Mouse (Mus musculus): ENCODE results near the gene Itga2b. TPM values are rescaled to one million over a fixed set of nuclear protein-coding genes. Genes with fewer than 3 reads are reported as not detected.

Gene Itga2b
- polyA plus RNA-seq, 1 experiment from 2014 or later, result 6.6 TPM

DNA sequence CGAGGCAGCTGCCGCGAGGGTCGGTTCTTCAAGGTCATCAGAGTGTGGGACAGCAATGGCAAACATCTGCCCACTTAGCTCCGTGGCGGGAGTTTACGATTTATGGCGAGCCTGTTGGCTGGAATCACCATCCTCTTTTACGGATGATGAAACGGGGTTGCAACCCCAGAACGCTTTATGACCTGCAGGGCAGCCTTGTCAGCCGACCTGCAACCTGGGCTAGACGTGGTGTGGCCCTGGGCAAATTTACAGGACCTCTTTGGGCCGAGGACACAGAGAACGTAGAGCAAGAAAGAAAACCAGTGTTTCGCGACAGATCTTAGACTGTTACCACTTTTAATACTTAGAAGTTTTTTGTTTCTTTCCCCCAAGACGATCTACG lies 62.1 kb downstream of the Itga2b start, which contains the start of gene Slc25a39:
Slc25a39 (minus strand) TSS at position 113 of the 382 bp plus-strand sequence.
- peak within 1 kb of the TSS; percentile 89 for H3K9ac ChIP-seq (ENCODE audit: low read depth, low read length)
- DNase-seq (ENCODE audit: low spot score), result no peak
- H3K27me3 ChIP-seq (replicated peaks; ENCODE audit: control insufficient read depth, insufficient read depth, low read length), result no peaks in the 10 kb centered on the region
- no peak for ATAC-seq (ENCODE audit: low read depth)
- H3K4me1 ChIP-seq (ENCODE audit: control insufficient read depth, insufficient read depth, low read length), result peaks cover 12% of the 10 kb centered on the region
- H3K4me3 ChIP-seq (ENCODE audit: low read depth, low read length), result peak within 1 kb of the TSS; percentile 82
- H3K36me3 ChIP-seq (ENCODE audit: control insufficient read depth, insufficient read depth, low read length), result peaks cover 20% of the 10 kb centered on the region
- H3K27ac ChIP-seq (replicated peaks; ENCODE audit: low read depth, low read length), result peak within 1 kb of the TSS; percentile 87
- 0% methylated on average over 18 of the region's 19 CpGs for WGBS
- H3K9me3 ChIP-seq (ENCODE audit: control insufficient read depth, low read length), result no peaks in the 10 kb centered on the region
- peak within 1 kb of the TSS; percentile 98 for H3K4me2 ChIP-seq (ENCODE audit: low read depth, low read length)

- DNase-seq (ENCODE audit: low spot score), result peak; percentile 94
- Histone ChIP-seq H3K27ac (replicated peaks; ENCODE audit: low read depth, low read length) (peak overlapping the region; percentile 87), H3K4me2 (ENCODE audit: low read depth, low read length) (peak overlapping the region; percentile 98), H3K4me3 (ENCODE audit: low read depth, low read length) (peak overlapping the region; percentile 82), H3K27me3 (replicated peaks; ENCODE audit: control insufficient read depth, insufficient read depth, low read length) (no peaks in the 10 kb centered on the region; the same call in 1 of the 2 replicates), H3K36me3 (ENCODE audit: control insufficient read depth, insufficient read depth, low read length) (peaks cover 27% of the 10 kb centered on the region), H3K4me1 (ENCODE audit: control insufficient read depth, insufficient read depth, low read length) (peaks cover 12% of the 10 kb centered on the region), H3K9ac (ENCODE audit: low read depth, low read length) (peak overlapping the region; percentile 89), H3K9me3 (ENCODE audit: control insufficient read depth, low read length) (no peaks in the 10 kb centered on the region)
- WGBS, result 0% methylated on average over 45 of the region's 85 CpGs
- peak; percentile 69 for ATAC-seq (ENCODE audit: low read depth)
These were observed 62.8 kb downstream of the Itga2b start for GRCm38 (mm10) chr11:102406900-102407833.

DNA sequence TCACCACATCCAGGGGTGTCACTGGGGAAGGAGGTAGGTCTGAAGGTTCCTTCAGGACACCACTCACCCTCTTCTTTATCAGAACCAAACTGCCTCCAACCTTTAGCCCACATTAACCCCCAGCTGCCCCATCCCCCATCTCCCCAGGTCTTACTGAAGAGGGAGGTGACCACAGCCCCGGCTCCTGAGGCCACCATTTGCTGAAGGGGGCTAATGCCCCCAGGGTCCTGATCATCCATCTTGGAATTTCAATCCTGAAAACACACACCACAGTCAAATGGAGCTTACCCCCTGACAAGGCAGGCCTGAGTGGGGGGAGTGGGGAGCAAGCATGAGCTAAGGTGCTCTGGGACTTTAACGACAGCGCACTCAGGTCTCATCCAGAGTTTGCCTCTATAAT lies 63.5 kb downstream of the Itga2b start:
- peaks cover 28% of the 10 kb centered on the region for H3K36me3 ChIP-seq (ENCODE audit: control insufficient read depth, insufficient read depth, low read length)
- ATAC-seq (ENCODE audit: low read depth), result no peak
- no peak for DNase-seq (ENCODE audit: low spot score)
- H3K9me3 ChIP-seq (ENCODE audit: control insufficient read depth, low read length), result no peaks in the 10 kb centered on the region
- 16% methylated on average over 3 of the region's 3 CpGs for WGBS
- no peaks in the 10 kb centered on the region; the same call in 1 of the 2 replicates for H3K27me3 ChIP-seq (replicated peaks; ENCODE audit: control insufficient read depth, insufficient read depth, low read length)
- peak overlapping the region; percentile 98 for H3K4me2 ChIP-seq (ENCODE audit: low read depth, low read length)
- H3K27ac ChIP-seq (replicated peaks; ENCODE audit: low read depth, low read length), result peak overlapping the region; percentile 87
- H3K4me3 ChIP-seq (ENCODE audit: low read depth, low read length), result peak overlapping the region; percentile 82
- peak overlapping the region; percentile 89 for H3K9ac ChIP-seq (ENCODE audit: low read depth, low read length)
- peaks cover 12% of the 10 kb centered on the region for H3K4me1 ChIP-seq (ENCODE audit: control insufficient read depth, insufficient read depth, low read length)

DNA sequence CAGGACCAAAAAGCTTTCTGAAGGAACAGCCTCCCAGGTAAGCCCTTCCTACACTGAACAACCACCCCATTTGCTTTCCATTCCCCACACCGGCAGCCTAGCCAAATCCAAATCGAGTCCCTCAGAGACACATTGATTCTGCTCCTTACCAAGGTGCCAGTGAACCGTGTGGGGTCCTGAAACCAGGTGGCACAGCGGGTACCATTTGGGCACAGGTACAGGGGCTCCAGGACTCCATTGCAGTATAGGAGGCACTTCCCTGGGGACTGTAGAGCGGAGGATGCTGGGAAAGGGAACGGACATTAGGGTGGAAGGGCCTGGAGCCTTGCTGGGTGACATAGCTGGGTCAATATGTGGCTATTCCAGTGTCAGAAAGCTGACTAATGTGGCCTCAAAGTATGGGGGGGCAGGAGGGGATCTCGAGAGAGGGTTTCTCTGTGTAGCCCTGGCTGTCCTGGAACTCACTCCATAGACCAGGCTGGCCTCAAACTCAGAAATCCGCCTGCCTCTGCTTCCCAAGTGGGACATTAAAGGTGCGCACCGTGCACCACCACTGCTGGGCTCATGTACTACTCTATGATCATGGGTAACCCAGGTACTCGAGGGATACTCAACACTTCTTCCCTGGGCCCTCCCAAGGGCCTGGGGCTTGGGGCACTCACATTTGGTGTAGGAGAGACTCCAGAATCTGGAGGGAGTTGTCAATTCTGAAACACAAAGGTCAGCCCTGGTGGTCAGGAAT lies 64.2 kb downstream of the Itga2b start:
- H3K4me3 ChIP-seq (ENCODE audit: low read depth, low read length), result peak overlapping the region; percentile 82
- ATAC-seq (ENCODE audit: low read depth) (no peak), DNase-seq (ENCODE audit: low spot score) (no peak)
- H3K9me3 ChIP-seq (ENCODE audit: control insufficient read depth, low read length), result no peaks in the 10 kb centered on the region
- WGBS, result 84% methylated on average over 11 of the region's 11 CpGs
- H3K27ac ChIP-seq (replicated peaks; ENCODE audit: low read depth, low read length), result no peak overlapping the region
- H3K4me1 ChIP-seq (ENCODE audit: control insufficient read depth, insufficient read depth, low read length), result peaks cover 12% of the 10 kb centered on the region
- 0 out of 2 replicates have a peak overlapping the region, but pooled peaks have one; percentile 89 for H3K9ac ChIP-seq (ENCODE audit: low read depth, low read length)
- peaks cover 28% of the 10 kb centered on the region for H3K36me3 ChIP-seq (ENCODE audit: control insufficient read depth, insufficient read depth, low read length)
- peak overlapping the region; percentile 98 for H3K4me2 ChIP-seq (ENCODE audit: low read depth, low read length)
- peaks cover 2% of the 10 kb centered on the region for H3K27me3 ChIP-seq (replicated peaks; ENCODE audit: control insufficient read depth, insufficient read depth, low read length)

DNA sequence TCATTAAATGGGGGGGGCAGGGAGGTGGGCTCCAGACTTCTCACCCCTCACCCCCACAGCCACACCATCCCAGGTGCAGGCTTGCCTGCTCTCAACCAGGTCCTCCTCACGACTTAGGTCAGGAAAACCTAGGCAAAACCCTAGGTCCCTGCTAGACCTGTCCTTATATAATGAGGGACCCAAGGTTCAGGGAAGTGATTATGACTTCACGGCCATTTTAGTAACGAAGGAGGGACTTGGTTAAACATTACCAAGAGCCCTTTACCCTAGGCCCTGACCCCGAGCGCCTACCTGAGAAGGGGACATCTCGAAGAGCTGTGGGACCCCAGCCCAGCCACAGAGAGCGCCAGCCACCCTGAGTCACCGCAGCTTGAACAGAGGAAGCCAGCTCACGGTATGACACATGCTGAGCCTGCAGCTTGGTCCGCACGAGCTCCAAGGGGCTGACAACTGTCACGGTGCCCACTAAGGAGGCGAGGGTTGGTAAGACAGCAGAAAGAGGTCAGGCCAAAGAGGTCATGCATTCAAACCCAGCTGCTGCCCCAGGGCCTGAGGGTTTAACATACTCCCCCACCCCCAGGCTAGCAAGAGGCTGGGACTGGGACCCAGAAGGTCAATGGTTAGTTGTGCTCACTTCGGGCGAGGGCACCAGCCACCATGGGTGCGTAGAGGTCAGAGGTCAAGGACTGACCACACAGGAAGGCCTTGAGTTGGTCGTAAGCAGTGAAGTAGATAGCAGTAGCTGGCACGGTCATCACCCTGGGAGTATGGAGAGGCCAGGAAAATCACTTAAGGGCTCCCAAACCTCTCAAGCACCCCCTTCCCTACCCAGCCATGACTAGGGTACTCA lies 65.5 kb downstream of the Itga2b start:
- Histone ChIP-seq H3K4me1 (ENCODE audit: control insufficient read depth, insufficient read depth, low read length) (peaks cover 18% of the 10 kb centered on the region), H3K4me2 (ENCODE audit: low read depth, low read length) (no peak overlapping the region), H3K27ac (replicated peaks; ENCODE audit: low read depth, low read length) (no peak overlapping the region), H3K36me3 (ENCODE audit: control insufficient read depth, insufficient read depth, low read length) (peaks cover 28% of the 10 kb centered on the region), H3K9me3 (ENCODE audit: control insufficient read depth, low read length) (no peaks in the 10 kb centered on the region), H3K9ac (ENCODE audit: low read depth, low read length) (no peak overlapping the region), H3K4me3 (ENCODE audit: low read depth, low read length) (no peak overlapping the region), H3K27me3 (replicated peaks; ENCODE audit: control insufficient read depth, insufficient read depth, low read length) (peaks cover 15% of the 10 kb centered on the region)
- DNase-seq (ENCODE audit: low spot score), result no peak
- WGBS, result 79% methylated on average over 18 of the region's 18 CpGs
- ATAC-seq (ENCODE audit: low read depth), result no peak

DNA sequence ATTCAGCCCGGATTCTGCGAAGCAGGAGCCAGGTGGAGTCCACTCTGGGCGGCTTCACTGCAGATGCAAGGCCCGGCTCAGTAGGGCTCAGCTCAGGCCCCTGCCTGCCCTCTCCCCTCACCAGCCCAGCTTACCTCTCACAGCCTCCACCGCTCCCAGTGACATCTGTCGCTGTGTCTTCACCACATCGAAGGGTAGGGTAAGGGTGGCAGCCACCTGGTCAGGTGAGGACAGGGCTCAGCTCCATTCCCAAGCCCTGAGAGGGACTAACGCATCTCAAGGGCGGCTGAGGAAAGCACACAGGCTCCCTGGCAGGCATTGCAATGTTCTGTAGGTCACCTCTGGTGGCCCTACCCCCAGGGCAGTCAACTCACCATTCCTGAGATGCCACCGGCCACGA lies 66.3 kb downstream of the Itga2b start:
- Histone ChIP-seq H3K36me3 (ENCODE audit: control insufficient read depth, insufficient read depth, low read length) (peaks cover 28% of the 10 kb centered on the region), H3K4me1 (ENCODE audit: control insufficient read depth, insufficient read depth, low read length) (peaks cover 20% of the 10 kb centered on the region), H3K27me3 (replicated peaks; ENCODE audit: control insufficient read depth, insufficient read depth, low read length) (peaks cover 22% of the 10 kb centered on the region), H3K27ac (replicated peaks; ENCODE audit: low read depth, low read length) (no peak overlapping the region), H3K9me3 (ENCODE audit: control insufficient read depth, low read length) (no peaks in the 10 kb centered on the region), H3K4me2 (ENCODE audit: low read depth, low read length) (no peak overlapping the region), H3K4me3 (ENCODE audit: low read depth, low read length) (no peak overlapping the region), H3K9ac (ENCODE audit: low read depth, low read length) (no peak overlapping the region)
- DNase-seq (ENCODE audit: low spot score) (no peak), ATAC-seq (ENCODE audit: low read depth) (no peak)
- WGBS, result 93% methylated on average over 11 of the region's 11 CpGs
